Comparison of ENCODE assay signal across 15 mouse cellular contexts in the genomic region with DNA sequence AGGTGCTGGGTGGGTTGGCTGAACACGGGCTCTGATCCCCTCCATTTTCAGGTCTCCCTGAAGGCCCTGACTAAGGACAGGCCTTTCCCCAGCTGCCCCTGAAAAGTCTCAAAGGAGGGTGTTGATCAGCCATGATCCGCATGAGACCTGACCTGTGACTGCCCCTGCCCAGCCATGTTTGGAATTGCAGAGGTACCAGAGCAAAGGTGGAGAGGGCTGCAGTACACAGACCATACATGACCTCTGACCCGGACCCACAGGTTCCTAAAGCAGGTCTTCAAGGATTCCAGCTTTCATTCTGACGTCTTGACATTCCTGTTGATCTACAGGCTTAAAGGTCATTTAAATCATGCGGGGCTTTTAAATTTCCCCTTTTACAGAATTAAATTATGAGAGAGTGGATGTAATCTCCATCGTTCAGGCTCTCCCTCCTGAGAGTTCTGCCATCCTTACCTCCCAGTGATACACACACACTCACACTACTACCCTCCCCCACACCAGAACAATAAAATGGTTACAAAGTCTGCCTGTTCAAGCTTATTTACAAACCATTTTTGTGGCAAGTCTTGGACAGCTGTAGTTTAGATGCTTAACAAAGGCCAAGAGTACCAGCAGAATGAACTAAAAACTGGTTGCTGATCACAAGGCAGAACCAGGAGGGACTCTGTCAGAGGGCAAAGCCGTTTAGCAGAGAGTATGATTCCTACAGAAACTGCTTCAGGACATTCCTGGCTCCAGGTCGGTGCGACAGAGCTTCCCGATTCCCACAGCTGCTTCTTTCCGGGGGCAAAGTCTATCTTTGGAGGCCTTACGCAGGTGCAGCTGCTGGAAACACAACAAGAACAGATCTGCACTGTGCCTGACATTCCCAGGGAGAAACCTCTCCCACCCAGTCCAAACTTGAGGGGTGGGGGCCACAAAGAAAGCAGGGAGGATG. TPM values are rescaled to one million over a fixed set of nuclear protein-coding genes. Genes with fewer than 3 reads are reported as not detected.
DNase-seq lines count a peak whose midpoint lies in the region; ATAC-seq lines count a peak whose summit lies in the region.
"Had no signal": no experiment of that assay in that cellular context is flagged by ENCODE, and none has a peak within 500 bp of the region (broad histone marks: within the 10 kb centered on the region; RNA-seq: fewer than 3 reads in every experiment).

No protein-coding gene starts in this region.

- H3K4me2 ChIP-seq in kidney, embryonic 14.5 days (replicated peaks; ENCODE audit: low read depth, low read length), result no peak overlapping the region
- H3K4me2 ChIP-seq in liver, embryonic 13.5 days, result no peak overlapping the region; the same call in 1 of the 2 replicates
- no peak overlapping the region for H3K4me2 ChIP-seq in forebrain, embryonic 14.5 days (ENCODE audit: low read length)
- H3K4me2 ChIP-seq in midbrain, embryonic 11.5 days, result no peak overlapping the region
- H3K4me2 ChIP-seq: hindbrain, embryonic 13.5 days; neural tube, embryonic 12.5 days had no signal

- H3K9me3 ChIP-seq in kidney, embryonic 14.5 days (ENCODE audit: control insufficient read depth, low read length), result no peaks in the 10 kb centered on the region
- no peaks in the 10 kb centered on the region for H3K9me3 ChIP-seq in liver, embryonic 13.5 days (replicated peaks)
- H3K9me3 ChIP-seq in forebrain, embryonic 14.5 days (replicated peaks; ENCODE audit: control insufficient read depth, low read length), result no peaks in the 10 kb centered on the region
- H3K9me3 ChIP-seq in midbrain, embryonic 11.5 days (ENCODE audit: control insufficient read depth, low read length), result no peaks in the 10 kb centered on the region
- H3K9me3 ChIP-seq: hindbrain, embryonic 13.5 days had no signal

- no peak; the same call in 1 of the 2 replicates for ATAC-seq in kidney, embryonic 14.5 days (ENCODE audit: low FRiP score, low TSS enrichment)
- ATAC-seq in liver, embryonic 13.5 days (ENCODE audit: low read depth), result peak; percentile 16; the same call in 1 of the 2 replicates
- no peak for ATAC-seq in forebrain, embryonic 14.5 days
- ATAC-seq in midbrain, embryonic 11.5 days (ENCODE audit: low FRiP score), result no peak

- DNase-seq in kidney, adult 11 months, result peak; percentile 52
- peak; percentile 39 for DNase-seq in kidney, postnatal 14 days
- DNase-seq in liver, embryonic 13.5 days, result no peak
- peak; percentile 83 for DNase-seq in yolk sac, embryonic 10.5 days (ENCODE audit: low spot score)
- DNase-seq in heart, postnatal 14 days, result no peak
- DNase-seq in forebrain, embryonic 14.5 days (ENCODE audit: low spot score), result no peak
- DNase-seq in midbrain, embryonic 11.5 days (ENCODE audit: low spot score, missing footprints), result no peak
- DNase-seq: adrenal gland, postnatal 10 days; cerebellum, adult 11 months; cerebellum, postnatal 25 days; gastrocnemius, adult 2 months had no signal

- H3K4me1 ChIP-seq in kidney, embryonic 14.5 days (ENCODE audit: control insufficient read depth, insufficient read depth, low read length), result no peaks in the 10 kb centered on the region
- peaks cover 19% of the 10 kb centered on the region for H3K4me1 ChIP-seq in liver, embryonic 13.5 days (replicated peaks)
- H3K4me1 ChIP-seq in forebrain, embryonic 14.5 days (ENCODE audit: control insufficient read depth, insufficient read depth, low read length), result no peaks in the 10 kb centered on the region
- no peaks in the 10 kb centered on the region for H3K4me1 ChIP-seq in midbrain, embryonic 11.5 days (ENCODE audit: control insufficient read depth, insufficient read depth, low read length)
- H3K4me1 ChIP-seq: neural tube, embryonic 12.5 days had no signal

- no peak overlapping the region for H3K27ac ChIP-seq in kidney, embryonic 14.5 days (ENCODE audit: low read depth, low read length)
- peak overlapping the region; percentile 34 for H3K27ac ChIP-seq in liver, embryonic 13.5 days
- no peak overlapping the region for H3K27ac ChIP-seq in forebrain, embryonic 14.5 days (ENCODE audit: low read depth, low read length)
- no peak overlapping the region for H3K27ac ChIP-seq in midbrain, embryonic 11.5 days (ENCODE audit: low read depth, low read length)
- H3K27ac ChIP-seq: gastrocnemius, adult 2 months; hindbrain, embryonic 13.5 days; liver, embryonic 14.5 days; neural tube, embryonic 12.5 days had no signal

- H3K4me3 ChIP-seq in kidney, embryonic 14.5 days (ENCODE audit: low read length), result no peak overlapping the region
- H3K4me3 ChIP-seq in liver, embryonic 13.5 days (replicated peaks), result no peak overlapping the region
- no peak overlapping the region for H3K4me3 ChIP-seq in forebrain, embryonic 14.5 days (ENCODE audit: low read depth, low read length)
- no peak overlapping the region for H3K4me3 ChIP-seq in midbrain, embryonic 11.5 days (ENCODE audit: low read depth, low read length)
- H3K4me3 ChIP-seq: gastrocnemius, adult 2 months; hindbrain, embryonic 13.5 days; neural tube, embryonic 12.5 days had no signal

- H3K9ac ChIP-seq in kidney, embryonic 14.5 days (ENCODE audit: low read depth, low read length), result no peak overlapping the region
- H3K9ac ChIP-seq in liver, embryonic 13.5 days, result no peak overlapping the region
- H3K9ac ChIP-seq in forebrain, embryonic 14.5 days (ENCODE audit: low read length), result no peak overlapping the region
- no peak overlapping the region for H3K9ac ChIP-seq in midbrain, embryonic 11.5 days (ENCODE audit: low read length)
- H3K9ac ChIP-seq: hindbrain, embryonic 13.5 days; liver, embryonic 14.5 days; neural tube, embryonic 12.5 days had no signal

- intact Hi-C loops in heart, postnatal 14 days (cut with DNase I), result no loop called here

- WGBS in kidney, embryonic 14.5 days, result 60% methylated on average over 12 of the region's 12 CpGs
- 55% methylated on average over 12 of the region's 12 CpGs for WGBS in liver, embryonic 13.5 days (ENCODE audit: insufficient replicate concordance)
- 69% methylated on average over 12 of the region's 12 CpGs for WGBS in forebrain, embryonic 14.5 days
- WGBS in midbrain, embryonic 11.5 days, result 67% methylated on average over 12 of the region's 12 CpGs

- no peaks in the 10 kb centered on the region for H3K27me3 ChIP-seq in kidney, embryonic 14.5 days (ENCODE audit: control insufficient read depth, insufficient read depth, low read length)
- H3K27me3 ChIP-seq in liver, embryonic 13.5 days, result no peaks in the 10 kb centered on the region
- H3K27me3 ChIP-seq in forebrain, embryonic 14.5 days (replicated peaks; ENCODE audit: control insufficient read depth, insufficient read depth, low read length), result no peaks in the 10 kb centered on the region
- H3K27me3 ChIP-seq in midbrain, embryonic 11.5 days (ENCODE audit: control insufficient read depth, insufficient read depth, low read length), result no peaks in the 10 kb centered on the region
- H3K27me3 ChIP-seq: hindbrain, embryonic 13.5 days; neural tube, embryonic 12.5 days had no signal

- no peaks in the 10 kb centered on the region for H3K36me3 ChIP-seq in kidney, embryonic 14.5 days (ENCODE audit: control insufficient read depth, insufficient read depth, low read length)
- H3K36me3 ChIP-seq in liver, embryonic 13.5 days, result no peaks in the 10 kb centered on the region
- H3K36me3 ChIP-seq in forebrain, embryonic 14.5 days (ENCODE audit: control insufficient read depth, insufficient read depth, low read length), result no peaks in the 10 kb centered on the region
- no peaks in the 10 kb centered on the region for H3K36me3 ChIP-seq in midbrain, embryonic 11.5 days (ENCODE audit: control insufficient read depth, insufficient read depth, low read length)
- H3K36me3 ChIP-seq: hindbrain, embryonic 13.5 days; neural tube, embryonic 12.5 days had no signal

RNA-seq across cellular contexts. Expression of a gene that starts 28.4 kb away (rescaled TPM):
- polyA plus RNA-seq in kidney, embryonic 14.5 days (2014; fragmentation: Nextera tagmentation; extraction: Ambion mirVana), result 479 and 740 TPM in 2 replicates
- polyA plus RNA-seq in liver, embryonic 13.5 days (2015; fragmentation: Nextera tagmentation; extraction: Ambion mirVana), result 103 and 119 TPM in 2 replicates
- total RNA-seq in heart, postnatal 14 days (2021), result 100 to 1,000 TPM; 541 to 546 TPM
- polyA plus RNA-seq in forebrain, embryonic 14.5 days (2014; fragmentation: Nextera tagmentation; extraction: Ambion mirVana), result 788 and 853 TPM in 2 replicates
- polyA plus RNA-seq in midbrain, embryonic 11.5 days (2014; fragmentation: Nextera tagmentation; extraction: Ambion mirVana), result 999 and 1,044 TPM in 2 replicates

Comparison
In these comparisons a context has a peak if more than half of its experiments do, and no peak if none do; other contexts are left out.
1. DNase-seq: peak in kidney, adult 11 months (single experiment), kidney, postnatal 14 days (single experiment) and yolk sac, embryonic 10.5 days (single experiment); none in liver, embryonic 13.5 days (single experiment), heart, postnatal 14 days (0 of 2), forebrain, embryonic 14.5 days (single experiment) and midbrain, embryonic 11.5 days (single experiment).